8 mouse cellular contexts compared by ENCODE assay signal in genomic region chr13:25269039-25269438, GRCm38 (mm10). TPM values are rescaled to one million over a fixed set of nuclear protein-coding genes. Genes with fewer than 3 reads are reported as not detected.
DNase-seq lines count a peak whose midpoint lies in the region; ATAC-seq lines count a peak whose summit lies in the region.

No protein-coding gene starts in this region.

- no peaks in the 10 kb centered on the region for H3K9me3 ChIP-seq in forebrain, embryonic 16.5 days (ENCODE audit: control insufficient read depth, low read length)
- H3K9me3 ChIP-seq in kidney, embryonic 14.5 days (ENCODE audit: control insufficient read depth, low read length), result no peaks in the 10 kb centered on the region

- peak; percentile 4 for DNase-seq in thymus, postnatal 25 days
- no peak for DNase-seq in thymus, adult 18-20 months
- peak; percentile 29 to 33 for DNase-seq in cerebellum, adult 18-20 months
- peak; percentile 59 to 63 for DNase-seq in lung, postnatal 4 days
- peak; percentile 83 for DNase-seq in testis, postnatal 10 days (ENCODE audit: low spot score)

- 20% methylated on average over 2 of the region's 2 CpGs for WGBS in forebrain, embryonic 16.5 days
- WGBS in kidney, embryonic 14.5 days, result 2% methylated on average over 2 of the region's 2 CpGs

- no peak for ATAC-seq in forebrain, embryonic 16.5 days
- peak; percentile 75 for ATAC-seq in kidney, embryonic 14.5 days (ENCODE audit: low FRiP score, low TSS enrichment)
- ATAC-seq in erythroblast, adult 5-6 weeks (replicated peaks; ENCODE audit: low FRiP score, poor library complexity, severe bottlenecking), result no peak

- peak overlapping the region; percentile 70 for H3K4me2 ChIP-seq in forebrain, embryonic 16.5 days (ENCODE audit: low read length)
- H3K4me2 ChIP-seq in kidney, embryonic 14.5 days (replicated peaks; ENCODE audit: low read depth, low read length), result no peak overlapping the region

- H3K27ac ChIP-seq in forebrain, embryonic 16.5 days (ENCODE audit: low read length), result no peak overlapping the region
- H3K27ac ChIP-seq in kidney, embryonic 14.5 days (ENCODE audit: low read depth, low read length), result no peak overlapping the region

- peak overlapping the region; percentile 32; the same call in 1 of the 2 replicates for H3K9ac ChIP-seq in forebrain, embryonic 16.5 days (replicated peaks; ENCODE audit: low read depth, low read length)
- H3K9ac ChIP-seq in kidney, embryonic 14.5 days (ENCODE audit: low read depth, low read length), result no peak overlapping the region

- H3K4me3 ChIP-seq in forebrain, embryonic 16.5 days (replicated peaks; ENCODE audit: low read length), result peak overlapping the region; percentile 50
- no peak overlapping the region for H3K4me3 ChIP-seq in kidney, embryonic 14.5 days (ENCODE audit: low read length)

- H3K27me3 ChIP-seq in forebrain, embryonic 16.5 days (replicated peaks; ENCODE audit: control insufficient read depth, insufficient read depth, low read length), result no peaks in the 10 kb centered on the region
- no peaks in the 10 kb centered on the region for H3K27me3 ChIP-seq in kidney, embryonic 14.5 days (ENCODE audit: control insufficient read depth, insufficient read depth, low read length)

- H3K36me3 ChIP-seq in forebrain, embryonic 16.5 days (ENCODE audit: control insufficient read depth, insufficient read depth), result no peaks in the 10 kb centered on the region
- no peaks in the 10 kb centered on the region for H3K36me3 ChIP-seq in kidney, embryonic 14.5 days (ENCODE audit: control insufficient read depth, insufficient read depth, low read length)

- peaks cover 5% of the 10 kb centered on the region for H3K4me1 ChIP-seq in forebrain, embryonic 16.5 days (replicated peaks; ENCODE audit: control insufficient read depth, insufficient read depth, low read length)
- 0 out of 2 replicates have a peak, but pooled peaks cover 4% of the 10 kb centered on the region for H3K4me1 ChIP-seq in kidney, embryonic 14.5 days (ENCODE audit: control insufficient read depth, insufficient read depth, low read length)

RNA-seq across cellular contexts. Expression of gene Nrsn1, which starts 1.3 kb away (rescaled TPM):
- polyA plus RNA-seq in forebrain, embryonic 16.5 days (2015; fragmentation: Nextera tagmentation; extraction: Ambion mirVana), result 32.9 and 40.0 TPM in 2 replicates
- polyA plus RNA-seq in kidney, embryonic 14.5 days (2014; fragmentation: Nextera tagmentation; extraction: Ambion mirVana), result 0.96 and 1.2 TPM in 2 replicates
- total RNA-seq in erythroblast, adult 5-6 weeks (2015; ENCODE audit: low replicate concordance), result not detected in 2 replicates
- total RNA-seq in erythroblast, adult 5-6 weeks (2017; ENCODE audit: low replicate concordance), result not detected in 2 replicates

Comparison
In these comparisons a context has a peak if more than half of its experiments do, and no peak if none do; other contexts are left out.
1. DNase-seq: peak in thymus, postnatal 25 days (single experiment), cerebellum, adult 18-20 months (2 of 2), lung, postnatal 4 days (2 of 2) and testis, postnatal 10 days (single experiment); none in thymus, adult 18-20 months (0 of 2).
2. RNA of gene Nrsn1, which starts 1.3 kb away (polyA plus RNA-seq): 32.9 to 40.0 TPM in forebrain, embryonic 16.5 days; 0.96 to 1.2 TPM in kidney, embryonic 14.5 days; every median in the first group is over 10 times any median in the second.